Mouse (Mus musculus): ENCODE results near the gene Cacnb1. TPM values are rescaled to one million over a fixed set of nuclear protein-coding genes. Genes with fewer than 3 reads are reported as not detected.

Gene Cacnb1
- polyA plus RNA-seq, 1 experiment from 2014 or later = 38.2 TPM

DNA sequence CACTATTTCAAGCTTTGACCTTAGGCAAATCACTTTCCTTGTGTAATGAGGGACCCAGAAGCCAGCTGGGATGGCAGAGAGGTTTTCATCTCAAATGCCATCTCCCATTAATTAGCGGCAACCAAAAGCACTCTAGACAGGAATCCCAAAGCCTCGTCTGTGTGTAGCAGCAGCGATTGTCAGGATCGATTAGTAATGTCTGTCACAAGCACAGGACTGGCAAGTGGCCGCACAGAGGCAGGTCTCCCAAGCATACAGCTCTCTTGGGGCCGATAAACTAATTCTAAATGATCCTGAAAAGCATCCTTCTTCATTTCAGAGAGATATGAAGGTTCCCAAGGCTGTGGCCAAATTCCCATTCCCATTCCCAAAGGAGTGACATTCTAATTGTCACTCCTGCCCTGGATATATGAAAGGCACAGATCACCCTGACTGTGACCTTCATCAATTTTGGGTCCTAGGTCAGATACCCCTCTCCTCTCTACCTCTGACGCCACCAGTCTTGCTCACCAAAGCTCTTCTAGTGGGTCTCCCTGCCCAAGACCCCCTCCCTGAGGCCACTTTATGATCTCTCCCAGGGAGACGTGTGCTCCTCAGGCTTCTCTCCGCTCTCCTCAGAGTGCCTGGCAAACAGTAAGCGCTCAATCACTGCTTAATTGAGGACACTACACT, 42.9 kb downstream of the Cacnb1 start:
- Histone ChIP-seq H3K27me3 (replicated peaks) (peaks cover 13% of the 10 kb centered on the region), H3K9ac (no peak overlapping the region), H3K4me3 (no peak overlapping the region), H3K4me2 (replicated peaks) (no peak overlapping the region), H3K9me3 (no peaks in the 10 kb centered on the region), H3K4me1 (0 out of 2 replicates have a peak, but pooled peaks cover 2% of the 10 kb centered on the region), H3K36me3 (no peaks in the 10 kb centered on the region), H3K27ac (no peak overlapping the region)
- ATAC-seq (ENCODE audit: low FRiP score, low read depth) = no peak
- 73% methylated on average over 10 of the region's 10 CpGs for WGBS

DNA sequence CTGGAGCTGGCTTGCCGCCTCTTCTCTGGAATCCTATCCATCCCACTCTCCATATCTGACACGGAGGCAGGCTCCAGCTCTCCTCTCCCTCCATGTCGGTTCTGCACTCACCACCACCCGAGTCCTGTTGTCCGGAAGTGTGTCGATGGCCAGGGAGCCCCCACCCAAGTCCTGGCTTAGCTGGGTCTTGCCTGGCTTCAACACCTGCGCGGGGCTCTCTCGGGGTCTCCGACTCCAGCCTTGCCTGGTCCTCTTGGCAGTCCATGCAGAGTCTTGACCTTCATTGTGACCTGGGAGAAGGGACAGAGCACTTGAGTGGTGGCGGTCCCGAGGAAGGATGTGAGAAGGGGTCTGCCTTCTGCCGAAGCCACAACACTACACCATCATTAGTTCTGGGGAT, 44.4 kb downstream of the Cacnb1 start:
- 89% methylated on average over 13 of the region's 13 CpGs for WGBS
- no peak overlapping the region for H3K9ac ChIP-seq
- no peak overlapping the region for H3K4me2 ChIP-seq (replicated peaks)
- no peak overlapping the region for H3K27ac ChIP-seq
- no peaks in the 10 kb centered on the region for H3K9me3 ChIP-seq
- 0 out of 2 replicates have a peak, but pooled peaks cover 2% of the 10 kb centered on the region for H3K4me1 ChIP-seq
- H3K27me3 ChIP-seq (replicated peaks) = no peaks in the 10 kb centered on the region; the same call in 1 of the 2 replicates
- no peak overlapping the region for H3K4me3 ChIP-seq
- no peaks in the 10 kb centered on the region for H3K36me3 ChIP-seq
- no peak for ATAC-seq (ENCODE audit: low FRiP score, low read depth)

DNA sequence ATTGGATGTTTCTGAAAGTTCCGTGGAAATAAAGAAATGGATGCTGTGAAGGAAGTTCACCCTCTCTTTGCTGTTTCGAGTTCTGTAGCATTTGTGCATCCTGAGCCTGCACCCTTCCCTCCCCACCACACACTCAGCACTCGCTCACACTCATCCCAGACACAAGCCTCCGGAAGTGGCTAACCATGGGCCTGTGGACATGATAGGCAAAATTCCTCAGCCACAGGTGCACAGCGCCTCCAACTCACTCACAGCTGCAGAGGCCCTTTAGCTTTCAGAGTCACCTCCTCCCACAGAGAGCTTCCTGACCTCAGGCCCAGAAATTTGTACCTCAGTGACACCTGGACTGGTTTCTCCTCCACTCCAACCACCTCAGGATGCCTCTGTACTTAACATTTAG, 45.0 kb downstream of the Cacnb1 start:
- Histone ChIP-seq H3K27ac (no peak overlapping the region), H3K36me3 (no peaks in the 10 kb centered on the region), H3K4me3 (no peak overlapping the region), H3K27me3 (replicated peaks) (no peaks in the 10 kb centered on the region; the same call in 1 of the 2 replicates), H3K4me1 (0 out of 2 replicates have a peak, but pooled peaks cover 2% of the 10 kb centered on the region), H3K9ac (no peak overlapping the region), H3K4me2 (replicated peaks) (no peak overlapping the region), H3K9me3 (no peaks in the 10 kb centered on the region)
- no peak for ATAC-seq (ENCODE audit: low FRiP score, low read depth)
- WGBS = 86% methylated on average over 5 of the region's 5 CpGs

DNA sequence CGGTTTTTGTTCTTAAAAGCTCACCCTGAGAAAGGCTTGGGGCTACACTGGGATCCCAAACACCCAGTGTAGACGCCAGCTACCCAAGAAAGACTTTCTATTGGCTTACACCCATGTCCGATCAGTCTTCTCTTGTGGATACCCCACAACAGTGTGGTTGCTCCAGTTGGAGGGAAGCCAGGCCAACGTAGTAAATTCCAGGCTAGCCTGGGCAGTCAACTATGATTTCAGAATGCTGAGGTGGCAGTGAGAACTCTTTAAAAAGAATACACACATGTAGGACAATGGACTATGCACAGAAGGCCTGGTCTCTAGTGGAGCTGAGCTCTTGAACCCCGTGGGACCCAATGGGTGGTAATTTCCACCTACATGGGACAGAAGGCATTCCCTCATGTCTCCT, 48.1 kb downstream of the Cacnb1 start:
- no peak overlapping the region for H3K4me2 ChIP-seq (replicated peaks)
- H3K9ac ChIP-seq = no peak overlapping the region
- H3K9me3 ChIP-seq = no peaks in the 10 kb centered on the region
- H3K4me1 ChIP-seq = no peaks in the 10 kb centered on the region
- no peak overlapping the region for H3K27ac ChIP-seq
- WGBS = 87% methylated on average over 5 of the region's 5 CpGs
- no peak for ATAC-seq (ENCODE audit: low FRiP score, low read depth)
- H3K36me3 ChIP-seq = no peaks in the 10 kb centered on the region
- no peak overlapping the region for H3K4me3 ChIP-seq
- no peaks in the 10 kb centered on the region; the same call in 1 of the 2 replicates for H3K27me3 ChIP-seq (replicated peaks)

DNA sequence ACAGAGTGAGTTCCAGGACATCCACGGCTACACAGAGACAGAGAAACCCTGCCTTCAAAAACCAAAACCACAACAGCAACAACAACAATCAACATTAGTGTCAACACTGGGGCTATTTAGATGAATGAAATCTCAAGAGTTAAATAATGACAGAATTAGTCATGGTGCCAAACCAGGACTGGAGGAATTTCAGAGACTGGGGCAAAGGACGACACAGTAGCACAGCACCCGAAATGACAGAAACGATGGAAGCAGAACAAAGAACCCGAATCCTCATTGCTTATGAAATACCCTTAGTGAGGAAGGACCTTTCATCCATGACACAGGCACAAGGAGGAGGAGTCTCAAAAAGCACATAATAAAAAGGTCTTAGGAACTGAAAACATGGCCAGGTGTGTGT, 48.7 kb downstream of the Cacnb1 start:
- Histone ChIP-seq H3K9me3 (no peaks in the 10 kb centered on the region), H3K9ac (no peak overlapping the region), H3K27ac (no peak overlapping the region), H3K4me3 (no peak overlapping the region), H3K27me3 (replicated peaks) (no peaks in the 10 kb centered on the region; the same call in 1 of the 2 replicates), H3K4me1 (no peaks in the 10 kb centered on the region), H3K36me3 (no peaks in the 10 kb centered on the region), H3K4me2 (replicated peaks) (no peak overlapping the region)
- WGBS = 88% methylated on average over 5 of the region's 5 CpGs
- no peak for ATAC-seq (ENCODE audit: low FRiP score, low read depth)

DNA sequence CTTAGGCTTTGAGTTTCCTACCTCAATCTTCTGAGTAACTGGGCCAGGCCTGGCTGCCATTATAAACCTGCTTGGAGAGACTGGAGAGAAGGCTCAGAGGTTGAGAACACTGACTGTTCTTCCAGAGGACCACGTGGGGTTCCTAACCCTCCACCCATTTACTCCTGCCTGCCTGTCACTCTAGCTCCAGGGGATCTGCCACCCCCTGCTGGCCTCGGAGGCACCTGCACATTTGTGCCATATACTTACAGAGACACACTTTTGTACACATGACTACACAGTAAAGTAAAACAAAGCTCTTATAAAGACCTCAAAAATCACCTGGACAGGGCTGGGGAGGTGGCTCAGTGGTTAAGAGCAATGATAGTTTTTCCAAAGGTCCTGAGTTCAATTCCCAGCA, 50.4 kb downstream of the Cacnb1 start:
- WGBS = 70% methylated on average over 2 of the region's 2 CpGs
- H3K9me3 ChIP-seq = no peaks in the 10 kb centered on the region
- no peak for ATAC-seq (ENCODE audit: low FRiP score, low read depth)

DNA sequence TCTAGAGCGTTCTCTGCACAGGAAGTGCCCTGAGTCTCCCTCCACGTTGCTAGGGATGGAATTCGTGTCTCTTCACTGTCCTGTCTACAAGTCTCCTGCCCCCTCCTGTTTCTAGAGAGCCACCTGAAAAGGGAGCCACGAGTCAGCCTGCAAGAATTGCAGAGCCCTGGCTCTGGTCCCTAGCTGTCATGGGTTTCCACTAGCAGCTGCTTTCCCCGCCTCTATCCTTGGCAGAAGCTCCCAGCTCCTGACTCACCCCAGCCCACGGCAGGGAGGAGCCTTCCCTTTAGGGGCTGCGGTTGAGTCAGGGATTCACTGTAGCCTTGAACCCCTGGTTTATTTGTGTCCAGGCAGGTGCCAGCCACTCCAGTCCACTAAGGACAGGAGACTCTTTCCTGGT, 51.6 kb downstream of the Cacnb1 start:
- 41% methylated on average over 7 of the region's 7 CpGs for WGBS
- Histone ChIP-seq H3K4me1 (no peaks in the 10 kb centered on the region), H3K27ac (no peak overlapping the region), H3K27me3 (replicated peaks) (no peaks in the 10 kb centered on the region; the same call in 1 of the 2 replicates), H3K9me3 (no peaks in the 10 kb centered on the region), H3K9ac (no peak overlapping the region), H3K36me3 (no peaks in the 10 kb centered on the region), H3K4me3 (no peak overlapping the region), H3K4me2 (replicated peaks) (no peak overlapping the region)
- no peak for ATAC-seq (ENCODE audit: low FRiP score, low read depth)

More for the DNA sequence above, 50.4 kb downstream of the Cacnb1 start:
- Histone ChIP-seq H3K27me3 (replicated peaks) (no peaks in the 10 kb centered on the region; the same call in 1 of the 2 replicates), H3K36me3 (no peaks in the 10 kb centered on the region), H3K4me1 (no peaks in the 10 kb centered on the region), H3K4me2 (replicated peaks) (no peak overlapping the region), H3K4me3 (no peak overlapping the region), H3K9ac (no peak overlapping the region), H3K27ac (no peak overlapping the region)

DNA sequence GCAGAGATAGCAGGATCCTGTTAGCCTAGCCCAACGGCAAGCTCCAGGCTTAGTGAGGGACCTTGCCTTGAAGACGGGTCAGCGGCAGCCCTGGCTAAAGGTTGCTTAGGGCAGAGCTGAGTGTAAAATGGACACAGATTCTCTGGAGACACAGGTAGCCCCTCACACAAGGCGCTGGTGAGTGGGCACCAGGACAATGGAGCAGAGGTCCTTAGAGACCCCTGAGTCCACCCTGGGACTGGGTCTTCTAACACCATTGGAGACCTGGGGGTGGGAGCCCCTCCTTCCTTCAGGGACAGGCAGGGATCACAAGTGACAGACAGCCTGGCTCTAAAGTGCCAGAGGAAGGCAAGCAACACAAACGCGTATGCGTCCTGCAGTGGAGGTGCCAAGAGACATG, 52.1 kb downstream of the Cacnb1 start:
- no peak overlapping the region for H3K4me3 ChIP-seq
- no peaks in the 10 kb centered on the region; the same call in 1 of the 2 replicates for H3K27me3 ChIP-seq (replicated peaks)
- H3K36me3 ChIP-seq = no peaks in the 10 kb centered on the region
- H3K9me3 ChIP-seq = no peaks in the 10 kb centered on the region
- no peak overlapping the region for H3K27ac ChIP-seq
- no peak overlapping the region for H3K4me2 ChIP-seq (replicated peaks)
- H3K9ac ChIP-seq = no peak overlapping the region
- no peak for ATAC-seq (ENCODE audit: low FRiP score, low read depth)
- no peaks in the 10 kb centered on the region for H3K4me1 ChIP-seq
- WGBS = 89% methylated on average over 7 of the region's 7 CpGs

DNA sequence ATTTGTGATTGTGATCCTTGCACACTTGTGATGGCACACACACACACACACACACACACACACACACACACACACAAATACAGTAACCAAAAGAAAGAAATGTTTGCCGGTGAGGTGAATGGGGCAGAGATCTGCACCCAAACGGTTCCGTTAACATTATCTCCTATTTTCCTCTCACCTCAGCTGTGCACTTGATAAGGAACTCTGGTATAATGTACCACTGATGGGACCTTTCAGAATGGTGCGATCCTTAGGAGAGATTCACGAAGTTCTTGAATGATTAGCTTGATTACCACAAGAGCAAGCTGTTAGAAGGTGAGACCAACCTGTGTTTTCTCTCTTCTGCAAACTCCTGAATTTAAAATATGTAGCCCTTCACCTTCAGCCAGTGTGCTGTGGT, 54.4 kb downstream of the Cacnb1 start:
- Histone ChIP-seq H3K4me3 (no peak overlapping the region), H3K9me3 (no peaks in the 10 kb centered on the region), H3K9ac (no peak overlapping the region), H3K27me3 (replicated peaks) (no peaks in the 10 kb centered on the region), H3K4me2 (replicated peaks) (no peak overlapping the region), H3K36me3 (no peaks in the 10 kb centered on the region), H3K4me1 (no peaks in the 10 kb centered on the region), H3K27ac (no peak overlapping the region)
- 88% methylated on average over 5 of the region's 5 CpGs for WGBS
- no peak for ATAC-seq (ENCODE audit: low FRiP score, low read depth)

DNA sequence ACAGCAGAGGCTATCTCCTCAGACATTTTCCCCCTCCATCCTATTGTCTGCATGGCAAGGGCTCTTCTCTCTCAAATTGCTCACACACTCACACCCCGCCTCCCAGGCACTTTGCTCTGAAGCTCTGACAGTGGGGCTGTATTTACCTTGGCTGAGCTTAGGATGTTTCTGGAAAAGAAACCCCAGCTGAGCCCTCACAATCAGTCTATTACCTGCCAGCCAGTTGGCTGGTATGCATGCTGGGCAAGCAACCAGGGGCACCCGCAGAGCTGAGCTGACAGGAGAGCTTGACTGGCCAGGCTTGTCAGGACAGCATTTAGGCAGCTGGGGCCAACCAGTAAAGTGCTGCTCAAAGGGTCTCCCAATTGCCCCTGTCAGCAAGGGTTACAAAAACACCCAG, 55.7 kb downstream of the Cacnb1 start:
- no peaks in the 10 kb centered on the region for H3K4me1 ChIP-seq
- H3K27me3 ChIP-seq (replicated peaks) = no peaks in the 10 kb centered on the region
- H3K4me3 ChIP-seq = no peak overlapping the region
- no peak overlapping the region for H3K27ac ChIP-seq
- no peak overlapping the region for H3K9ac ChIP-seq
- no peaks in the 10 kb centered on the region for H3K9me3 ChIP-seq
- H3K4me2 ChIP-seq (replicated peaks) = no peak overlapping the region
- H3K36me3 ChIP-seq = no peaks in the 10 kb centered on the region
- 55% methylated on average over 2 of the region's 2 CpGs for WGBS
- ATAC-seq (ENCODE audit: low FRiP score, low read depth) = no peak

DNA sequence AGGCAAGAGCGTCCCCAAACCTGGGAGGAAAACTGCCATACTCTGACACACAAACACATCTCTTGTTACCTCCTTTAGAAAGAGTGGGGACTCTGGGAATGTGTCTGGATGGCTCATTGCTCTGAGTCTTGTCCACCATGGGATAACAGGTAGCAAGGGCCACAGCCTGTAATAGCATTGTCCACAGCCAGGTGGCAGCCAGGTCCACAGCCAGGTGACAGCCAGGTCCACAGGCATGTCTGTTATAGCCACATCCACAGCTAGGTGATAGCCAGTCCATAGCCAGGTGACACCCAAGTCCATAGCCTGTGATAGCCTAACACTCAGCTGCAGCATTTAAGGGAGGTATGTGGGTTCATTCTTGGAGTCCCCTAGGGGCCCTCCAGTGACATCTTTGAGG, 61.9 kb downstream of the Cacnb1 start:
- Histone ChIP-seq H3K27ac (no peak overlapping the region), H3K4me1 (peaks cover 11% of the 10 kb centered on the region), H3K9me3 (no peaks in the 10 kb centered on the region), H3K27me3 (replicated peaks) (no peaks in the 10 kb centered on the region), H3K4me2 (replicated peaks) (no peak overlapping the region), H3K36me3 (no peaks in the 10 kb centered on the region), H3K4me3 (no peak overlapping the region), H3K9ac (no peak overlapping the region)
- no peak for ATAC-seq (ENCODE audit: low FRiP score, low read depth)
- 73% methylated on average over 1 of the region's 1 CpGs for WGBS

DNA sequence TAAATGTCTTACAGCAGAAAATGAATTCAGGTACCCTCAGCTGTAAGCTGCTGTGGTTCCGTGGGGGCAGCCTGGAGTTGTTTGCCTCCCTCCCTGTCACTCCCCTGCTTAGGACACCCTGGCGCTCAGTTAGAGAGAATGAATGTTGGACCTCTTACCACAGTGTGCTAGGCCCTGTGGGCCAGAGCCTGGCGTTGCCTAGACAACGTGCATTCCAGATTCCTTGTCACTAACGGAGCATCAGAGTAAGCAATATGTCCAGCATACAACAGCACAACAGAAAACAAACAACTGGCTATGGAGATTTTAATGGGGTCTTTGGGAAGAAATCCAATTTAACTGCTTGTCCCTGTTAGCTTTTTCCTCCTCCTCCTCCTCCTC, 63.5 kb downstream of the Cacnb1 start:
- H3K4me1 ChIP-seq = peaks cover 19% of the 10 kb centered on the region
- H3K9me3 ChIP-seq = no peaks in the 10 kb centered on the region
- no peak overlapping the region for H3K4me2 ChIP-seq (replicated peaks)
- H3K27ac ChIP-seq = no peak overlapping the region
- H3K4me3 ChIP-seq = no peak overlapping the region
- no peaks in the 10 kb centered on the region for H3K36me3 ChIP-seq
- ATAC-seq (ENCODE audit: low FRiP score, low read depth) = no peak
- H3K9ac ChIP-seq = no peak overlapping the region
- 66% methylated on average over 5 of the region's 5 CpGs for WGBS
- H3K27me3 ChIP-seq (replicated peaks) = no peaks in the 10 kb centered on the region

DNA sequence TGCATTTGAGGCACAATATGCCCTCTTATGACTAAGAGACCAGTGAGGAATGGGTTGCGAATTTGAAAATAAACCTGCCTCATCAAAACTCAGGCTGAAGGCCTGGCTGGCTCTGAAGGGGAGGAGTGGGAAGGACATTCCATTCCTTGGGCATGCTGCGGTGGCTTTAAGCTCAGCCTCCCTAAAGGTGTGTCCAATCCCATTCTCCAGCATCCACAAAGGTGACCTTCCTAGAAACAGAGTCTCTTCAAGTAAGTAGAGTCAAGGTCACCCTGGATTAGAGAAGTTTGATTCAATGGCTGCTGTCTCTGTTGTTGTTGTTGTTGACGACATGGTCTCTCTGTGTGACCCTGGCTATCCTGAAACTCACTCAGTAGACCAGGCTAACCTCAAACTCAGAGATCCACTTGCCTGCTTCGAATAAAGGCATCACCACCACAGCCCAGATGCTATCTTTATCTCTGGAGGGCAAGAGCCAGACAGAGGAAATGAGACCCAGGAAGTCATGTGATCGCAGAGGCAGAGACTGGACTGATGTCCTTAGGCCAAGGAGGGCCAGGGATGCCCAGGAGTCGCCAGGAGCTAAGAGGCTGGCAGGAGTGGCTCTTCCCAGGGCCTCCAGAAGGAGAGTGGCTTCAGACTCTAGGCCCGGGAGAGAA, 64.1 kb downstream of the Cacnb1 start:
- WGBS = 82% methylated on average over 7 of the region's 7 CpGs
- no peak overlapping the region for H3K9ac ChIP-seq
- H3K9me3 ChIP-seq = no peaks in the 10 kb centered on the region
- no peak overlapping the region for H3K4me3 ChIP-seq
- H3K4me2 ChIP-seq (replicated peaks) = no peak overlapping the region
- H3K27me3 ChIP-seq (replicated peaks) = no peaks in the 10 kb centered on the region
- no peaks in the 10 kb centered on the region for H3K36me3 ChIP-seq
- no peak overlapping the region for H3K27ac ChIP-seq
- H3K4me1 ChIP-seq = peaks cover 20% of the 10 kb centered on the region
- ATAC-seq (ENCODE audit: low FRiP score, low read depth) = no peak
